Mouse (Mus musculus): ENCODE measurements around the gene Fuca2. TPM values are rescaled to one million over a fixed set of nuclear protein-coding genes. Genes with fewer than 3 reads are reported as not detected.

The Fuca2 gene
- total RNA-seq, 4 experiments from 2014 or later: 42.0 to 52.9 (median 50.2) TPM

- DNase-seq (ENCODE audit: low spot score in 2 of 2): no peak
Observed at GRCm38 (mm10) chr10:13528155-13528554, 28.8 kb downstream of the Fuca2 start.

- DNase-seq (ENCODE audit: low spot score in 2 of 2): no peak
Observed at GRCm38 (mm10) chr10:13534751-13535150, 35.4 kb downstream of the Fuca2 start.

GRCm38 (mm10) chr10:13536706-13537105 lies 37.4 kb downstream of the Fuca2 start:
- no peak for DNase-seq (ENCODE audit: low spot score in 2 of 2)

- DNase-seq (ENCODE audit: low spot score in 2 of 2): no peak
Observed at GRCm38 (mm10) chr10:13539769-13540333, 40.5 kb downstream of the Fuca2 start.

- no peak for DNase-seq (ENCODE audit: low spot score in 2 of 2)
Observed at GRCm38 (mm10) chr10:13541721-13542120, 42.4 kb downstream of the Fuca2 start.

GRCm38 (mm10) chr10:13552646-13553497 lies 53.5 kb downstream of the Fuca2 start, which contains the start of the genes Adat2 and Pex3:
TSS of gene Adat2 (plus strand) at chr10:13552894.
TSS of gene Pex3 (minus strand) at chr10:13553142.
- peak; percentile 75 to 86 for DNase-seq (ENCODE audit: low spot score in 2 of 2)

GRCm38 (mm10) chr10:13553498-13553985 lies 54.2 kb downstream of the Fuca2 start:
- no peak for DNase-seq (ENCODE audit: low spot score in 2 of 2)

- no peak for DNase-seq (ENCODE audit: low spot score in 2 of 2)
Observed at GRCm38 (mm10) chr10:13554316-13554715, 55.0 kb downstream of the Fuca2 start.

- no peak for DNase-seq (ENCODE audit: low spot score in 2 of 2)
Observed at GRCm38 (mm10) chr10:13560014-13560674, 60.8 kb downstream of the Fuca2 start.

GRCm38 (mm10) chr10:13564364-13565079 lies 65.2 kb downstream of the Fuca2 start:
- DNase-seq (ENCODE audit: low spot score in 2 of 2): peak; percentile 36 to 78

GRCm38 (mm10) chr10:13565080-13565448 lies 65.7 kb downstream of the Fuca2 start:
- no peak for DNase-seq (ENCODE audit: low spot score in 2 of 2)

GRCm38 (mm10) chr10:13566393-13566792 lies 67.1 kb downstream of the Fuca2 start:
- DNase-seq (ENCODE audit: low spot score in 2 of 2): no peak

Other genes with a start within 250 kb of the Fuca2 start
- 10 to 100 TPM; 24.3 to 27.5 (median 25.4) TPM for gene Phactr2, start 25.1 kb upstream of the Fuca2 start, total RNA-seq (2022)
- 10 to 100 TPM in 2 of 4 experiments, 1 to 10 TPM in 2; 7.3 to 11.5 (median 8.9) TPM for gene Adat2, start 53.4 kb downstream of the Fuca2 start, total RNA-seq (2022)
- gene Pex3, start 53.6 kb downstream of the Fuca2 start, total RNA-seq (2022): 10 to 100 TPM; 26.3 to 34.2 (median 29.6) TPM